Mouse (Mus musculus) cortical plate, adult 2 months (tissue): ENCODE measurements around the gene Gmppa. TPM values are rescaled to one million over a fixed set of nuclear protein-coding genes. Genes with fewer than 3 reads are reported as not detected.

ENCODE experiments used
- H3K27ac ChIP-seq: fragments of 200-500 bp; 2 replicates; pipeline ENCODE4 v1.5.1; 2012; ENCODE audit warnings: low read length, control low read depth, inconsistent platforms; ENCODE audit not compliant: insufficient read depth
- H3K4me1 ChIP-seq: fragments of 200-500 bp; 2 replicates; pipeline ENCODE4 v1.6.1; 2011; ENCODE audit warnings: low read length; ENCODE audit not compliant: control insufficient read depth, insufficient read depth
- H3K4me3 ChIP-seq: fragments of 200-500 bp; 2 replicates; pipeline ENCODE4 v1.5.1; 2011; ENCODE audit warnings: mild to moderate bottlenecking, low read length, control low read depth; ENCODE audit not compliant: insufficient read depth
- CTCF ChIP-seq: fragments of 200-500 bp; IDR thresholded peaks from 2 replicates; pipeline ENCODE4 v1.5.1; 2011; ENCODE audit warnings: mild to moderate bottlenecking, control low read depth, low read length; ENCODE audit not compliant: insufficient read depth; ENCODE audit errors: extremely low read depth
- POLR2A ChIP-seq: fragments of 200-500 bp; IDR thresholded peaks from 2 replicates; pipeline ENCODE4 v1.6.1; 2011; ENCODE audit warnings: mild to moderate bottlenecking, low read length, control low read depth; ENCODE audit not compliant: insufficient read depth; ENCODE audit errors: extremely low read depth
- polyA plus RNA-seq: library from polyadenylated mRNA; depleted of rRNA; stranded (reverse); fragments of >200 nt; gene quantifications from 2 replicates; pipeline ENCODE4 v1.2.3, GENCODE M21; 2012

The Gmppa gene
- polyA plus RNA-seq, 1 experiment, result 103 TPM

DNA sequence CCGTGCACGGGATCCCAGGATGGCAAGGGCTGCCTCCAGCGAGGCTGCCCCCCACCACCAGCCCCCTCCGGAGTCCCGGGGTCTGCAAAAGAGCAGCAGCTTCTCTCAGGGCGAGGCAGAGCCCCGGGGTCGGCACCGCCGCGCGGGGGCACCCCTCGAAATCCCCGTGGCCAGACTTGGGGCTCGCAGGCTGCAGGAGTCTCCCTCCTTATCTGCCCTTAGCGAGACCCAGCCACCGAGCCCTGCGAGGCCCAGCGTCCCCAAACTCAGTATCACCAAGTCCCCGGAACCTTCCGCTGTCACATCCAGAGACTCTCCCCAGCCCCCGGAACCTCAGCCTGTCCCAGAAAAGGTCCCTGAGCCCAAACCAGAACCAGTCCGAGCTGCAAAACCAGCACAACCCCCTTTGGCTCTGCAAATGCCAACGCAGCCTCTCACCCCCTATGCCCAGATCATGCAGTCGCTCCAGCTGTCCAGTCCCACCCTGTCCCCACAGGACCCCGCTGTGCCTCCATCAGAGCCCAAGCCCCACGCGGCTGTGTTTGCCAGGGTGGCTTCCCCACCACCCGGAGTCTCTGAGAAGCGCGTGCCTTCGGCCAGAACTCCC is 13.4 kb upstream of the Gmppa start:
- Histone ChIP-seq H3K27ac (no peak overlapping the region), H3K4me3 (no peak overlapping the region), H3K4me1 (no peaks in the 10 kb centered on the region)
- TF ChIP-seq POLR2A, result no peak
- TF ChIP-seq CTCF, result no peak

- H3K4me1 ChIP-seq, result no peaks in the 10 kb centered on the region
- TF ChIP-seq POLR2A (no peak), CTCF (no peak)
- no peak overlapping the region for H3K4me3 ChIP-seq
- H3K27ac ChIP-seq, result no peak overlapping the region
Measured at GRCm38 (mm10) chr1:75422823-75423471, 12.8 kb upstream of the Gmppa start.

DNA sequence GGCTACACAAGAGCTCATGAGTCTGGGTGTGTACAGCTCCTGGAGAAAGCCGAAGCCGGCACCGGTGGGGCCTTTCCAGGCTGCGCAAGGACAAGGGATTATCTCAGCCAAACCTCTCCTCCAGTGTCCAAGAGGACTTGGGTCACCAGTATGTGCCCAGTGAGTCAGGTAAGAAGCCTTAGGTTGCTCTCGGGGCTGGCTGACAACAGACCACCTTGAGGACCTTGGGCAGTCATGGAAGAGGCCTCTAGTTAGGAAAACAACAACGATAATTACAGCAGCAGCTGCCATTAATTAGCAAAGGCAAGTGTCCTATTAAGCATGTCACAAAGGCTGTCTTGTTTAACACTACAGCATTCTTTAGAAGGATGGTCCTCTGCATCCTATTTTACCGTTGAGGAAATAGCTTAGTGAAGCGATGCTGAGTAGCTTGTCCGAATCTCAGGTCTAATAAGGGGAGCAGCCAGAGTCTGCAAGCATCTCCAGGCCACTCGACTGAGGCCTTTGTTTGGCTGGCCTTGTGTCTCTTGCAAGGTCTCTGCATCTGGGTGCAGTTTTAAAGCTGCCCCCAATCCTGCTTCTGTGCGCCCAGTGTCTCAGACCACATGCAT is 11.8 kb upstream of the Gmppa start:
- Histone ChIP-seq H3K4me1 (no peaks in the 10 kb centered on the region), H3K4me3 (no peak overlapping the region), H3K27ac (no peak overlapping the region)
- no peak for TF ChIP-seq POLR2A
- no peak for TF ChIP-seq CTCF

- H3K4me1 ChIP-seq, result no peaks in the 10 kb centered on the region
- H3K27ac ChIP-seq, result no peak overlapping the region
- H3K4me3 ChIP-seq, result no peak overlapping the region
- TF ChIP-seq POLR2A (no peak), CTCF (peak; percentile 62)
Measured at GRCm38 (mm10) chr1:75425796-75426471, 9.8 kb upstream of the Gmppa start.

GRCm38 (mm10) chr1:75438782-75439181 is 3.1 kb downstream of the Gmppa start:
- TF ChIP-seq POLR2A, result no peak
- no peak overlapping the region for H3K27ac ChIP-seq
- H3K4me3 ChIP-seq, result no peak overlapping the region
- no peaks in the 10 kb centered on the region for H3K4me1 ChIP-seq

GRCm38 (mm10) chr1:75440661-75441060 is 4.9 kb downstream of the Gmppa start:
- Histone ChIP-seq H3K4me1 (0 out of 2 replicates have a peak, but pooled peaks cover 2% of the 10 kb centered on the region), H3K27ac (no peak overlapping the region), H3K4me3 (no peak overlapping the region)
- no peak for TF ChIP-seq POLR2A
- TF ChIP-seq CTCF, result no peak

- TF ChIP-seq CTCF, result no peak
- TF ChIP-seq POLR2A, result no peak
Measured at GRCm38 (mm10) chr1:75441471-75441996, 5.8 kb downstream of the Gmppa start.

DNA sequence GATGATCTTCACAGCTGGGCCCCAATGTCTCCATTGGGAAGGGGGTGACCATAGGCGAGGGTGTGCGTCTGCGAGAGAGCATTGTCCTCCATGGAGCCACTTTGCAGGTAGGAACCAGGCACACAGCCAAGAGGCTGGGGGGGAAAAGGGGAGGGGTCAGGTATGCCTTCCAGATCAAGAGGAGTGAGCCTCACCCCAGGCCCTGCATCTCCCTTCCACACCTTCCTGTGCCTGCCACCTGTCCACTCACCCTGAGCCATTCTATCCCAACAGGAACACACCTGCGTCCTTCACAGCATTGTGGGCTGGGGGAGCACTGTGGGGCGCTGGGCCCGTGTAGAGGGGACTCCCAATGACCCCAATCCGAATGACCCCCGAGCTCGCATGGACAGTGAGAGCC is 6.4 kb downstream of the Gmppa start:
- Histone ChIP-seq H3K4me1 (0 out of 2 replicates have a peak, but pooled peaks cover 2% of the 10 kb centered on the region), H3K4me3 (no peak overlapping the region), H3K27ac (no peak overlapping the region)
- TF ChIP-seq CTCF, result no peak
- TF ChIP-seq POLR2A, result no peak

More at GRCm38 (mm10) chr1:75441471-75441996, 5.8 kb downstream of the Gmppa start:
- no peak overlapping the region for H3K27ac ChIP-seq
- H3K4me1 ChIP-seq, result 0 out of 2 replicates have a peak, but pooled peaks cover 2% of the 10 kb centered on the region
- no peak overlapping the region for H3K4me3 ChIP-seq

- TF ChIP-seq CTCF (no peak), POLR2A (no peak)
- Histone ChIP-seq H3K27ac (no peak overlapping the region), H3K4me1 (0 out of 2 replicates have a peak, but pooled peaks cover 2% of the 10 kb centered on the region), H3K4me3 (no peak overlapping the region)
Measured at GRCm38 (mm10) chr1:75442811-75443210, 7.1 kb downstream of the Gmppa start.
